Mouse (Mus musculus) c-Kit-positive CD71-negative TER-119-negative erythroid progenitor cells, embryonic 14.5 days (primary cell): Measurements from ENCODE around the gene Rad1.
A peak's percentile ranks its signal among the peaks of the same experiment; 100 is the strongest.
"Not testable (repeated sequence)": the region's sequence is repeated elsewhere in the genome, so short reads cannot be mapped to it uniquely, and the experiment has no call there.

ENCODE experiments used
- DNase-seq: peaks from one replicate; pipeline ENCODE4 v3.0.0-alpha.2; 2013; ENCODE audit warnings: low read depth

The Rad1 gene

DNA sequence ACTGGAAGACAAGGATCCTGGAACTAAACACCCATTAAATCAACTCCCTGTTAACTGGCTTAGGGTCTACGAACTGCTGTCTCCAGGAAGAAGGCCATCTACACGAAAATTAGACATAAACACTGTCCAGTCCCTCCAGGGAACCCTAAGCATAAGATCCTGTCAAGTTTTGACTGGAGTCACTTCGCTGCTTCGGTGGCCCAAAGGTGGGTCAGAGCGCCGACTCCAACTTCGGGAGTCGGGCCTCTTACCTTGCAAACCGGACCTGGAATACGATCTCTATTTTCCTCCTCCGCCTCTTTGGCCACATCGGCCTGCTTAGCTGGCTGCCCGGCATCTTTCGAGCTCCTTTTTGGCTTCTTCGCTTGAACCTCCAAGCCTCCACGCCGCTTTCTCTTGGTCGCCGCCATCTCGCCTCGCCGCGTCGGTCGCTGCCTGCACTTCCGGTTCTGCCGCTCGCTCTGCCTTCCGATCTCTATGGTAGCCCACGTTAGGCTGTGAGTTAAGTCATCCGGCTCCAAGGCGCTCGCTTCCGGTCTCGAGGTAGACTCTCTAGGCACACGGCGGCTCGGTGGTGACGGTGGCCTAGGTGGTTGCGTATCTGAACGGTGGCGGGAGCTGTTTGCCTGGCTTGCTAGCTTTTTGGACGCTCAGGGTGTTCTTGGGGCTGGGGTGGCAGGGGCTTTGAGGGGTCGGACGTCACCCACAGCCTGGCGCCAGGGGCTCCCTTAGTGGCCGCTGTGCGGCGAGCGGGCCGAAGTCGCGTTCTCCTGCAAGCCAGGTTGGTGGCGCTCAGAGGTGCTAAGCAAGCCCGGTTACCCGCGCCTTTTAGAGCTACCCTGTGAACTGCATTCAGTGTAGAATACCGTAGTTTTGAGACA, at the start of gene Rad1, which contains the start of gene Brix1:
Gene Rad1, plus strand, starts transcription at position 535 of the 881 bp plus-strand sequence.
Gene Brix1, minus strand, starts transcription at position 464 of the 881 bp plus-strand sequence.
- DNase-seq = peak; percentile 89

DNA sequence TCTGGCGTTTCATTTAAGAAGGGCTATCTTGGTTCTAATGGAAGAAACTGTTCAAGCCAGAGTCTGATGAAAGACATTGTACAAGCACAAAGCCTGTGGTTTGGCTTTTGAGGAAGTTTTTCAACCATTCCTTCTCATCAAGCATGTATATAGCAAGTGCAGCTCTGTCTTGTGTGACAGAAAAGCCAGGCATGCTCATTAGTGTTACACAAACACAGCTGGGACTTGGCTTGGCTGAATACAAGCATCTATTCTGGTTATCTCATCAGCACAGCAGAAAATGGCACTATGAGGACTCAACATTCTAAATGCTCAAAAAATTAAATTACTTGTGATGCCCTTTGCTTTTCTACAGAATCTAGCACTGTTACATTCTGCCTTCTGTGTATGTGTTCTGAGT, 48.9 kb upstream of the Rad1 start:
- no peak for DNase-seq

DNA sequence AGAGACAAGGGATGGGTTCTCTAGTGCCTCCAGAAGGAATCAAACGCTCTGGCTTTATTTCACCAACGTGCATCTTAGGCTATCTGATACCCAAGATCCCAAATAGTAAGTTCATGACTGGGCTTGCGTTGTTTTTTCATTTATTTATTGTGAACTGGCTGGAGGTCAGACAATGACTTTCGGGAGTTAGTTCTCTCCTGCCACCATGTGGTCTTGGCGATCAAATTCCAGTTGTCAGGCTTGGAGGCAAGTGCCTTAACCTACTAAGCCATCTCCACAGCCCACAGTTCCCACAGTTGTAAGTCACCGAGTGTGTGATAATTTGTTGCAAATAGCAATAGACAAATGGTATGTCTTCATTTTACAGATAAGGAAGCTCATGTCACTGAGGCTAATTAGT, 45.9 kb upstream of the Rad1 start:
- no peak for DNase-seq

DNA sequence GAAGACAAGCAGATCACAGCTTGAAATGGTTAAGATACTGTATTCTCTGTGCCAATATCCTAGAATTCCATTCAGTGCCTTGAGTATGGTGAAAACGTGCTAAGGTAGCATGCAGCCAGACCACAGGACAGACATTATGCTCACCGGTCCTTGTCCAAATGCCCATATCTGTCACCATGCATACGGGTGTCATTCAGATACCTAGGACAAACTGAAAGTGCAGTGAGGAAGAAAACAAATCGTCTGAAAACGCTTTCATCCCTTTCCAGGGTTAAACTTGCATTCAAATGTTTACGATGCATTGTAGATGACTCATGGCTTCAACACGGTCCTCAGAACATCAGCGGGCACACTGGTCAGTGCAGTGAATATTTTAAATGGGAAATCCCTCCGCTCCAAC, 44.3 kb upstream of the Rad1 start:
- DNase-seq = no peak

DNA sequence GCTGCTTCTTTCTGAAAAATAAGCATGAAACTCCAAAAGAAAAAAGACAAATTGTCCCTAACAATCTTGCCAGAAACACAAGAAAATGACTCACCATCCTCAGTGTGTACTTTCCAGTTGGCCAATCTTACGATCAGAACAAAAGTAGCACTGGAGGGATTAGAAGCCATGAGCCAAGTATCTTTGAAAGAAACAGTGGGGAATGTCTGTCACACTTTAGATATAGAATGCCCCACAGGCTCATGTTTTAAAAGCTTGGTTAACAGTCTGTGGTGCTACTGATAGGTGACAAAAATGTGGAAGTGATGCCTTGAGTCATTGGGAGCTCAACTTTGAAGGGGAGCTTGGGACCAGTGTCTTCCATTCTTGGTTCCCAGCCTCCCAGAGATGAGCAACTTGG, 43.5 kb upstream of the Rad1 start:
- DNase-seq = no peak

DNA sequence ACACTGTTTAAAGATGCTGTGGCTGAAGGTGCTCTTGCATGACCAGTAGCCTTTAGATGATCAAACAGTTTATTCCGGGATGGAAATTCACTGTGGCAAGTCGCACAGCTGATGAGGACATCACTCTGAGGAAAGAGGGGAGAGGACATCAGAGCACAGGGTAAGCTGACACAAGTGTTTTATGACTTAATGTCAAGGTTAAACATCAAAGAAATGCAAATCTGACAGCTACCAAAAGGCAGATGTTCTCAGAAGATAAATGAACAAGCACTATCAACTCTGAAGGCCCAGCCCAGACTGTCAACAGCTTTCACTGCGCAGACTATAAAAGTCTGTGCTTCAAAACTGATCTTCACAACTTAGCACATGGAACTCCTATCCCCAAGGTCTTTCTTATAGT, 38.7 kb upstream of the Rad1 start:
- no peak for DNase-seq

DNA sequence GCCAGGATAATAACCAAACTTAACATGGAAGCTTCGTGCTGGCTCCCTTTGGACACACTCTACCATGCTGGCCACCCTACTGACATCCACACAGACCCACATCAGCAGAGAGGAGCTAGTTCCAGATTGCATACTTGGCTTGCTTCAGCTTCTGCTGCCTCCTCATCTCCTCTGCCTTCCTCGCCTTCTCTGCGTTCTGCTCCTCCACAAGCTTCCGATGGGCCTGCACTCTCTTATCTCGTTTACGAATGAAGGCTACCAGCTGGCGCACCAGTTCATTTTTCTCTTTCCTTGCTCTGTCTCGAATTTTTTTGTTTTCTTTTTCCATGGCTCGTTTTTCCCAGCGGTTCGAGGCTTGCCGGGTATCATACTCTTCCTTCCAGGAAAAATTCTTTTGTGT, 24.8 kb upstream of the Rad1 start:
- DNase-seq = no peak

DNA sequence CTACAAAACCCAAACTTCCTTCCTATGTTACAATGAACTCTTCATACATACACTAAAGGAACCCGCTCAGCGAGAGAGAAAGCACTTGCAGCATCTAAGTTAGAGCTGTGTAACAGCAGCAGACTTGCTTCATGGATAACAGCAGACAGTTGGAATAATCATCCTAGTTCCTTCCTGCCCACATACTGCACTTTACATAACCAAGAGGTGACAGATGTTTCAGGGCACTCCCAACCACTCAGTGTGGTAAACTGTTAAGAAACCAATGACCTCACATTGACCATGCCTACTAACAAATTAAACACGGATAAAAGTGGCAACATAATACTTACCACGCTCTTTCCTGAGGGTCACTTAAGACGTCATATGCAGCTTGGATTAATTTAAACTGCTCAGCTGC, 22.3 kb upstream of the Rad1 start:
- no peak for DNase-seq

DNA sequence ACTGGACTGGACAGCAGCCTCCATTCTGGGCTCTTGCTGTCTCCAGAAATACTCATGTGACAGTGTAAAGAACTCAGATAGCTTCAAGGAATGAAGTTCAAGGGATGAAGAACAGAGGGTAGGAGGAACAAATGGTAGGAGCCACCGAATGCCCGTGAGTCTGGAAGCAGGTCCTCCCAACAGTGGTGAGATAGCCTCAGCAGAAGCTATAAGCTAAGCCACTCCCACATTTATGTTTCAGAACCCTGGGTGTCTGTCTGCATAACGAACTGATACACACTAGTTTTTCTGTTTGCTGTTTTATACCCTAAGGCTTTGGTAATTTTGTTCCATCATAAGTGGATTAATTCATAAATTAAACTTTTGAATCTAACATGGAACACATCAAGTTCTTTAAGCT, 21.1 kb upstream of the Rad1 start:
- no peak for DNase-seq

DNA sequence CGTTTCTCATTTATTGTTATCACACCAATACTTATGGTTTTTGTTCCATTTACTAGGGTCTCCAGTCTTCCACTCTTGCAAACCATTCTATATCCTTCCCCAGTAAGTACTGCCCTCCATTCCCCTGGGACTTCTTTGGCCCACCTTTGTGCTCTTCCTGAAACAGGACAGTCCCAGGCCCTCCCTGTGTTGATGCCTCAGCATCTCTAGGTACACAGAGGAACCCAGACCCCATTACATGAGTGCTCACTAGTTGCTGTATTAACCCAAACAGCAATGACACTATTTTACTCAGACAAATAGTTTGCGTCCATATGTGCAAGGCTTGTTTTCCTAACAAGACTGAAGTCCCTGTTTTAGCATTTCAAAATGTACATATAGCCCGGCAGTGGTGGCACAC, 17.1 kb upstream of the Rad1 start:
- DNase-seq = no peak

DNA sequence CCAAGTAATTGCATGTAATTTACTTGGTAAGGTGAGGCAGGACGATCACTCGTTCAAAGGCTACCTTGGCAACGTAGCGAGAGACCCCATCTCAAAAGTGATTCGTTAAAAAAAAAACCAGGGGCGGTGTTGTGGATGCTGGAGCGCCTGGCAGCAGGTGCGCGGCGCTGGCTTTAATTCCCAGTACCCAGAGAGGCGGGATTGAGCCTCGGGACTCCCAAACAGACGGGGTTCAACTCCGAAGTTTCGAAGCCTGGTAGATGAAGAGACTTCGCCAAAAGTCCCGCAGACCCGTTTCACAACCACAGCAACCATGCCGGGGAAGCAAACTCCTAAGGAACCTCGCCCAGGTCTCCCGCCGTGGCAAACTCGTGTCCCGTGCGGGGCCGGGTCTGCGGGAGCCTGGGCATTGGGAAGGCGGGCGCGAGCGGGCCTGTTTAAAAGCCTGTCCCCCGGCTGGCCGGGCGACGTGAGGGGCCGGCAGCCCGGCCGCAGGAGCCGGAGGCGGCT, 16.1 kb upstream of the Rad1 start:
- no peak for DNase-seq

DNA sequence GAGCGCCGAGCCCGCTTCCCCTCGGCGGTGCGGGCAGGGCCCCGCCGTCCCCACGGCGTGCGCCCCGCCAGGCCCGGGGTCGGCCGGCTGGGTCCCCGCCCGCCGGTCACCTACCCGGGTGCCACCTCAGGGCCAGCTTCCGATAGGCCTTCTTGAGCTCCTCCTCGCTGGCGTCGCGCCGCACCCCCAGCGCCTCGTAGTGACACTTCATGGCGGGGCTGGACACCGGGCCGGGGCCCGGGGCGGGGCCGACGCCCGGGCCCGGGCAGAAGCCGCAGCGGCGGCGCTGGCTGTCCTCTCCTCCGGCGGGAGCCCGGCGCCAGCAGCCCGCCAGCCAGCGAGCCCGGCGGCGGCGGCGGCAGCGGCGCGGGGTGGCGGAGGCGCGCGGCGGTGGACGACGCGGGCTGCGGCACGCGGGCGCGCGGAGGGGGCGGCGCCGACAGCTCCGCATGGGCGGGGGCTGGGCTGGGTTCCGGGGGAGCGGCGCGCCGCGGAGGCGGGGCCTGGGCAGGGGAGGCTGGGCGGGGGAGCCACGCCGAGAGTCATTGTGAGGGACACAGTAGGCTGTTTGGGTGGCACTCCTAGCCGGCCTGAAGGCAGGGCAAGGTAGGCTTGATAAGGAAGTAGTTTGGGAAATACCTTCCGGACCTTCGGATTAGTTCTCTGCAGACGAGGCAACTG, 15.5 kb upstream of the Rad1 start, which contains the start of gene Dnajc21:
Gene Dnajc21, minus strand, starts transcription at position 366 of the 681 bp plus-strand sequence.
- peak; percentile 65 for DNase-seq

DNA sequence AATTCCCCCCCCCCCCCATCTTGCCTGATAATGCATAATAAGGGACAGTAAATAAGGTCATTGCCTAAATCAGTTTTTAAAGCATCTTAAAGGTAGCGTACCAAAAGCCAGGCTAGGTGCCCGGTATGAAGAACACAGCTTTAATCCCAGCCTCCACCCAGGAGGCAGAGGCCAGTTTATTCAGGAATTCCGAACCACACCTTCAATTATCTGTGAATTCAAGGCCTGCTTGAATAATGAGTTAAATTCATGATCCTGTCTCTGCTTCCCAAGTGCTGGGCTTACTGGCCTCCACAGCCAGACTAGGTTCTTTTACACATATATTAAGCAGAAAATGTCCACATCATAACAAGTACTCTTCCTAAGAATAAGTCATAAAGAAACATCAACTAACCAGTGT, 14.9 kb upstream of the Rad1 start:
- no peak for DNase-seq

DNA sequence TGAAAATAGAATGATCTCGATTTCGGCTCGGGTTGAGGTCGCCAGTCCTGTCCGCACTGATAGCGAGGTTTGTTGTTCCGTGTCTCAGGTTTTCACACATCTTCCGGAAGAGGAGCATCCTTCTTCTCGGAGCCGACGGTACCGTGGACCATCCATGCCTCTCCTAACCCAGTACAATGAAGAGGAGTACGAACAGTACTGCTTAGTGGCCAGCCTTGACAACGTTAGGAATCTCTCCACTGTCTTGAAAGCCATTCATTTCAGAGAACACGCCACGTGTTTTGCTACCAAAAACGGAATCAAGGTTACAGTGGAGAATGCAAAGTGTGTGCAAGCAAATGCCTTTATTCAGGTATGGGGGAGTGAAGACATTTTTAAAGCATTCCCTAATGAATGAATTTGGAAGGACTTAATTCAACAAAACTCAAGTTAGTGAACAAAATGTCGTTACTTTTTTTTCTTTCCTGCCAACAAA, 584 bp downstream of the Rad1 start:
- no peak for DNase-seq

DNA sequence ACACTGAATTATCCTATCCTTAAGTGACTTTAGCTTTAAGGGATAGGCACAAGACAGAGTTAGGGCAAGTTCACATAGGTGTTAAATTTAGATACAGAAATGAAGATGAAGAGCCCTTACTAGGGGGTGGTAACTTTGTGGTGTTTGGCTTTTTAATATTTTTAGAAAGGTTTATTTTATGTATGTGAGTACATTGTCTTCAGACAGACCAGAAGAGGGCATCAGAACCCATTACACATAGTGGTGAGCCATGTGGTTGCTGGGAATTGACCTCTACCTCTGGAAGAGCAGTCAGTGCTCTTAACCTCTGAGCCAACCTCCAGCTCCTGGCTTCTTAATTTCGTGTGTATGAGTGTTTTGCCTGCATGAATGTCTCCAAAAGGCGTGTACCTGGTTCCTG, 1.4 kb downstream of the Rad1 start:
- DNase-seq = no peak

DNA sequence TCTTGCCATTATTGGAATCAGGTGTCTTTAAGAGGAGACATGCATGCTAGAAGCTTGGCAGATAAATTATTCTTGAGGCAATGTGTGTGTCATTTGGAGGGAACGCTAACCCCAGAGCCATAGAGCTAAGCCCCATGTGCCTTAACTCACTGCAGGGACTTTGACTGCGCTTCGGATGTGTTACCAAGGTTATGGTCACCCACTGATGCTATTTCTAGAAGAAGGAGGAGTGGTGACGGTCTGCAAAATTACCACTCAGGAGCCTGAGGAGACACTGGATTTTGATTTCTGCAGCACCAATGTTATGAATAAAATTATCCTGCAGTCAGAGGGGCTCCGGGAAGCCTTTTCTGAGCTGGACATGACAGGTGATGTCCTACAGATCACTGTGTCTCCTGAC, 4.3 kb downstream of the Rad1 start:
- no peak for DNase-seq

DNA sequence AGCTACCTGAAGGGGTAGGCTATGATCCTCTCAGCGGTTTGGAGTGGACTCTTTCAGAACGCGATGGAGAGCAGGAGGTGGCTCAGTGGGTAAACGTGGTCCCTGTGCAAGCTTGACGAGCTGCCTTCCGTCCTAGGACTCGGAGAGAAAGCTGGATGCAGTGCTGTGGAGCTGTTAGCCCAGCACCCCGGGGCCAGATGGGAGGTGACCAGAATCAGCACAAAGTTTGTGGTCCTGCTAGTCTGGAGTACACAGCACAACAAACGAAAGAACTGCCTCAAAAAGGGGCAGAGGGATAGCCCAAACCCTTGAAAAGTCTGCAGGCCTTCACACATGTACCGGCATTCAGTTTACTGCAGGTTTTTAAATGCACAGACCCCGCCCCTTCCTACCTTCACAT, 10.1 kb downstream of the Rad1 start:
- DNase-seq = no peak

DNA sequence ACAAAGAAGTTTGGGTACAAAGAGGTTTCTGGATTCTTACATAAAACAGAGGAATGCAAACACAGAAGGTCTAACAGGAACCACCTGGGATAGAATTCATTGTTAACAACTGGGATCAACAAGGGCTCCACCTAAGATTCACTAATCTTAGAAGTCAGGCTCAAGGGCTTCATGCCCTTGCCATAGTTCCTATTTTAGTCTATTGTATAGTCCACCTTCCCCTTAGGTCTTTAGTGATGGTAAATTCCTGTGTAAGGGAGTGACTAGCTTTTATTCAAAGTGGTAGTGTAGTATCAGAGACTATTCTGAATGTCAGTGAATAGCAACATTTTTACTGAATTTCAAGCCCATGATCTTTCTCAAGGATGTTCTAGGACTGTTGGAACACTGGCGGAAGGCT, 10.9 kb downstream of the Rad1 start:
- not testable (repeated sequence) for DNase-seq

DNA sequence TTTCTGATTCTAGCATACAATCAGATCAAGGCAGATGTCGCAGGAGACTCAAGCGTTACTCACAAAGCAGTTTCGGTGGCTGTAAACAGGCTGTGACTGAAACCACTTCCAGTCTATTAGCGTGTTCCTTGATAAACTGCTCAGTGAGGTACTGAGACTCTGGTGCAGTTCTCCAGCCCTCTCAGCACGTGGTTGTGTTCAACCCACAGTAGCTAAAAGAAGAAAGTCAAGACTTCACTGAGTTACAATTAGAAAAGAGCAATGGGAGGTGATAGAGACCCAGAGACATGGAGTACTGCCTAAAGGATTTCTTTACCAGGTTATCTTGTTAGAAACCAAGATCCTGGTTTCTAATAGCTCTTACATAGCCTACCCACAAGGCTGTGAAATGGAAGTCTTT, 13.8 kb downstream of the Rad1 start:
- no peak for DNase-seq

DNA sequence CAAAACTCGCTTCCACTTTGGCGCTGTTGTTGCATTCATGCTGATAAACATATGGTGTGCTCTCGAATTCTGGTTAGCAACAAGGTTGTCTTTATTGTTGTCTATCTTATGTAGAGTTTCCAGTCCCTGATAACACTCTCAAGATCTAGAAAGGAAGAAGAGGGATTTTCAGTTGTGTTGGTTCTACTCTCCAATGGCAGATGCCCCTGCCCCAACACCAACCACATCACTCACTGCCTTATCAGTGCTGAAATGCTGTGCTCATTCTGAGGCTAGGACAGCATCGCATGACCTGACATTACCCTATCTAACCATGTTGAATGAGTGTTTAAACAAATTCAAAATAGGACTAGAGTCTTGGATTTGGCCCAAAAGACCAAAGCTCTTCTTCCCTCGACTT, 14.2 kb downstream of the Rad1 start:
- no peak for DNase-seq

DNA sequence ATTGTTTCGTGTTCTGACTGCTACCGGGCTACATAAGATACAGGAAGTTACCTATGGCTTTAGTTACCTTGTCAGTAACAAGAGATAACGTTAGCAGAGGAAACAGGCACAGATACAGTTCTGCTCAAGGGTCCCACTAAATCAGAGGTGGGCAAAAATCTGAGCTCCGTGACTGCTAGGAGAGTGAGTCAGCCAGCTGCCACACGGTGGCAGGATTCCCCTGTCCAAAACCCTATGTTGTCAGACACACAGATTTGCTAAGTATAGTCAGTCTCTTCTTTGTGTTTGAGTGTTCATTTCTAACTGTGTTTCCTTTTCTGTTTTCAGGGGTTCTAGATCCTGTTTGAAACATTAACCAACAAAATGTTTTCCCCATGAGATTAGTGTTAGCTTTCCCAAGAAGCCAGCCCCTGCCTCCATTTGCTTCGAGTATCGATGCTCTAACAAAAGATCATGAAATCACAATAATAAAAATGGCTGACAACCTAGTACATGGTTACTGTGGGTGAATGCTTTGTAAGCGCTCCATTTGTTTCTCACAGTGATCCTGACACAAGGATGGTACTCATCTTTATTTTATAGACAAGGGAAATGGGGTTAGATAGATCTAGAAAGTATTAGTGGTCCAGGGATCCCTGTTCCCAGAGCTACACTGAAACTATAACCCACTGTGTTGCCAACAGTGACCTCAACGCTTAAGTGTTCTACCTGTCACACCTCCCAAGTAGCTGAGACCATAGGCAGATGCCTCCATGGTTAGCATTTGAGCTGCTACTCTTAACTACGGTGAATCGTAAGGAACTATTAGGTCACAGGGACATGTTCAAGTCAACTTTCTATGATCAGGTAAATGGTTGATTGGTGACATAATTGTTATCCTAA, 15.3 kb downstream of the Rad1 start:
- no peak for DNase-seq

DNA sequence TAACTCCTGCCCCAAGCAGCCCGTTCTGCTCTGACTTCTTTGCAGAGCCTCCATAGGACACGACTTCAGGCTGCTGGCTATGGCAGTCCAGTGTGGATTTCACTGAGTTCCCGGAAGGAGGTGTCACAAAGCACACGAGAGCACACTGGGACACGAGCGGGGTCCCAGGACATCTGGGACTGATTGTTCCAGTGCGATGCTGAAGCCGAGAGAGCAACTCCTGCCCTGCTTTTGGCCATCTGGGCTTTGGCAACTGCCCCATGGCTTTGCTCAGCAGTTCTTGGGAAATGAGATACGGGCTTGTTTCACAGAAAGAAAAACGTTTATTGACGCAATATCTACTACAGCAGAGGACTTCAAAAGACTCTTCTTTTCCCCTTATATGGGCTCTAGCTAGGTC, 20.3 kb downstream of the Rad1 start:
- DNase-seq = no peak
